Mouse (Mus musculus): Measurements from ENCODE around the gene Msh4.
"Not testable (repeated sequence)": the region's sequence is repeated elsewhere in the genome, so short reads cannot be mapped to it uniquely, and the experiment has no call there.

The Msh4 gene

GRCm38 (mm10) chr3:153910489-153910888, 4.6 kb upstream of the Msh4 start:
- DNase-seq, result no peak

- no peak for DNase-seq
Observed at GRCm38 (mm10) chr3:153908919-153909318, 3.0 kb upstream of the Msh4 start.

GRCm38 (mm10) chr3:153905251-153906135, 445 bp downstream of the Msh4 start:
- no peak for DNase-seq

DNA sequence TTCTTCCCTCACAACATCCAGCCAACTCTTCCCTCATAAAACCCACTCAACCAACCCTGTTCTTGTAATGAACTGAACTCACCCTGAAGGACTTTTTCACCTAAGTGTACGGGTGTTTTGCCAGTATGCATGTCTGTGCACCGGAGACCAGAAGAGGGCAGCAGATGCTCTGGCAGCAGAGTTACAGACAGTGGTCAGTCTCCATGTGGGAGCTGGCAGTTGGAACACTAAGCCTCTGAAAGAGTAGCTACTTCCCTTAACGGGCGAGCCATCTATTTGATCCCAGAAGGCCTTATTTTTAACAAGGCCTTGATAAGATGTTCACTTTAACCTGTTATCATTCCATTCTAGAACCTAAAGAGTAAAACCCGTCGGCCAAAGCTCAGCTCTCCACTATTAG, 1.4 kb downstream of the Msh4 start:
- peak in 1 of 2 experiments; percentile 9 for DNase-seq

GRCm38 (mm10) chr3:153902595-153902994, 3.3 kb downstream of the Msh4 start:
- no peak for DNase-seq

DNA sequence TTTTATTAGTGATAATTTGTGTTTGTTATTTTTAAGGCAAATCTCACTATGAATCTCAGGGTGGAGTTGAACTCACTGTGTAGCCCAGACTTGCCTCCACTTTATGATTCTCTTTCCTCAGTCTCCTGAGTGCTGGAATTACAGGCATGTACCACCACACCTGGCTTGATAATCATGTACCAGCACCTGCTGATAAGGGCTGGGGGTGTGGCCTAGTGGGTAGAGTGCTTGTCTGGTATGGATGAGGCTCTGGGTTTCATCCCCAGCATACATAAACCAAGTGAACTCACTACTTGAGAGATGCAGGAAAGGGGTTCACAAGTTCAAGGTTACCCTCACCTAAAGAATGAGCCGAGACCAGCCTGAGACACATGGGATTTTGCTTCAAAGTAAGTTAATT, 4.0 kb downstream of the Msh4 start:
- DNase-seq, result no peak

DNA sequence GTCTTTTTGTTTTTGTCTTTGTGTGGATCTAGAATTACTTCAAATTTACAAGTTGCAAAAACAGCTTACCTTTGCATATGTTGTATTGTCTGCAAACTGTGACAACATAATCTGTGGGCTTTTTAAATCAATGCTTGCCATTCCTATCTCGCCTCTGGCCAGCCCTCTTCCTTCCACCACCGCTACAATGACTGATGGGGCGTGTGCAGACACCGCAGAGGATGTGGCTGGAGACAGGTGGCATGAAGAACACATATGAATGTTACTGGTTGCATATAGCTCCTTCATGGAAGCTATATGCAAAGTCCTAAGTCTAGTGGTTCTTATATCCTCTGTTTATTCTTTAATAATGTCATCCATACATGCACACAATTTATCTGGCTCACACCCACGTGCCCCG, 8.7 kb downstream of the Msh4 start:
- no peak for DNase-seq

GRCm38 (mm10) chr3:153895454-153895853, 10.5 kb downstream of the Msh4 start:
- DNase-seq, result no peak

DNA sequence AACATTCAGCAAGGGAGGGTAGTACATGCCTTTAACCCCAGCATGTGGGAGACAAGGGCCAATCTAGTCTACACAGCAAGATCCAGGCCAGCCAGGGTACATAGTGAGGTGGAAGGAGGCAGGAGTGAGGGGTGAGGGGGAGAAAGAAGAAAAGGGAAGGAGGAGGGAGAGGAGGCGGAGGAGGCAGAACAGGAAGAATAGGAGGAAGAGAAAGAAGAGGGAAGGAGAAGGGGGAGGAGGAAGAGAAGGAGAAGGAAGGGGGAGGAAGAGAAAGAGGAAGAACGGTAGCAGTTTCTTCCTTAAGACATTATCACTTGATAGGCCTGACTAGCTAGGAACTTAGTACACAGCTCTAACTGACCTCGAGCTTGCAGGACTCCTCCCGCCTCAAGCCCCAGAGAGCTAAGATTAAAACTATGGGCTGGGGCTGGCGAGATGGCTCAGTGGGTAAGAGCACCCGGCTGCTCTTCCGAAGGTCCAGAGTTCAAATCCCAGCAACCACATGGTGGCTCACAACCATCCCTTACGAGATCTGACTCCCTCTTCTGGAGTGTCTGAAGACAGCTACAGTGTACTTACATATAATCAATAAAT, 16.7 kb downstream of the Msh4 start:
- no peak for DNase-seq

DNA sequence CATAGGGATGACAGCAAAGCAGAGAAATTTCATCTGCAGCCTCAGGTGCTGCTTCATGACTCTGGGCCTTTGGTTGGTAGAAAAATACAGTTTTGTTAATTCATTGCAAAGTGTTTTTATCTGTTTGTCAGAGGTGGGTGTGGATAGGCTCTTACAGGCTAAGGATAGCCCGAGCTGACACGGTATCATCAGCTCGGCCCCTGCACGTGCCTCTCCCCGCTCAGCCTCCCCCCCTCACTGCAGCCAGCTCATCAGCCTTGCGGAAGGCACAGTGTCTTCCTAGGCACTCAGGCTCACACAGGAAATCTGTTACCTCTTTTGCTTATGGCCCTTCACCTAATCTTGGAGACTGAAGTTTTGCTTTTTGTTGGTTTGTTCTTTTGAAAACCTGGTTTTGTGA, 17.8 kb downstream of the Msh4 start:
- no peak for DNase-seq

DNA sequence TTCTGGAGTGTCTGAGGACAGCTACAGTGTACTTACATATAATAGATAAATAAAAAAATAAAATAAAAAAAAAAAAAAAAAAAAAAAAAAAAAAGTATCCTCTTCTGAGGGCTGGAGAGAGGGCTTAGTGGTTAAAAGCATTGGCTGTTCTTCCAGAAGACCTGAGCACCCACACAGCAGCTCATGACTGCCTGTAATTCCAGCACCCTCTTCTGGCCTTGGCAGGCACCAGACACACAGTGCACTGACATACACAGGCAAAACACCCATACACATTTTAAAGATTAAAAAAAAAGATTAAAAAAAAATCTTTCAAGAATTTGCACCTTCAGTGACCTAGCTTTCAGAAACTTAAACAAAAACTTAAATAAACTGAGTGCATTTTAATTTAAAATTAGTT, 19.6 kb downstream of the Msh4 start:
- DNase-seq, result no peak

GRCm38 (mm10) chr3:153871396-153871795, 34.5 kb downstream of the Msh4 start:
- no peak for DNase-seq

DNA sequence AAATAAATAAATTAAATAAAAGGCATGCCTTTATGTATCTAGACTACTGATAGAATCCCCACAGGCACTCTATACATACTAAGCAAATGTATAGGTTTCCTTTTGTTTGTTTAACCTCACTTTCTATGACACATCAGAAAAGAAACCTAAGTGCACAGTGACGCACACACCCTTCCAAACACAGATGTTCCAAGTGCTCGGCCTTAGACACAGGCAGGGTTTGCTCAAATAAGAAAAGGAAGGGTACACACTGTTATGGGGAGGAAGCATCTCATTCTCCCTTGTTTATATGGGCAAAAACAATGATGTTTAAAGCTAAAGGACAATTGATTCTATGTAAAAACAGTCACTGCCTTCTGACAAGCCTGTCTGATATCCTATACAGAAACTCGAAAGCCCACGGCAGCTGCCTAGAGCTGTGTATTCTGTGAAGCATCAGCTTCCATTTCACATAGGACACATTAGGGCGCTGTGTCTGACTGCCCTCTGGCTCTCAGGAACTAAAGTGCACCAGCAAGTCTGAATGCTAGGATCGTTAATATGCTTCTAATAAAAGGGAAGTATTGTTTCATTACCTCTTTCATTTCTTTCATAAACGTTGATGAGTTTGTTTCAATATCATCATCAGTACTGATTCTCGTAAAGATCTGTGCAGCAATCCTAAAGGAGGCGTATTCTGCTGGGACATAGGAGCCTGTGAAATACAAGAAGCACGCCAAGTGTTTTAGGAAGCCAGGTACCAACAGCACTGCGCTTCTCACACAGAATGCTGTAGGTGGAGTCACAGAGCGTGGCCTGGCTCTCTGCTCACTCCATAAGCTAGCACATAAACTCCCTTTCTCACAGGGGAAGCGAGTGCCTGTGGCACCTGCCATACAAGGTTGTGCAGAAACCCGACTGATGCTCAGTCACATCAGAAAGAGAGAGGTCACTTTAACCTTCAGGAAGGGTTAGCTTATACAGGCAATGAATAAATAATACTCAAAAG, 38.5 kb downstream of the Msh4 start:
- no peak for DNase-seq

DNA sequence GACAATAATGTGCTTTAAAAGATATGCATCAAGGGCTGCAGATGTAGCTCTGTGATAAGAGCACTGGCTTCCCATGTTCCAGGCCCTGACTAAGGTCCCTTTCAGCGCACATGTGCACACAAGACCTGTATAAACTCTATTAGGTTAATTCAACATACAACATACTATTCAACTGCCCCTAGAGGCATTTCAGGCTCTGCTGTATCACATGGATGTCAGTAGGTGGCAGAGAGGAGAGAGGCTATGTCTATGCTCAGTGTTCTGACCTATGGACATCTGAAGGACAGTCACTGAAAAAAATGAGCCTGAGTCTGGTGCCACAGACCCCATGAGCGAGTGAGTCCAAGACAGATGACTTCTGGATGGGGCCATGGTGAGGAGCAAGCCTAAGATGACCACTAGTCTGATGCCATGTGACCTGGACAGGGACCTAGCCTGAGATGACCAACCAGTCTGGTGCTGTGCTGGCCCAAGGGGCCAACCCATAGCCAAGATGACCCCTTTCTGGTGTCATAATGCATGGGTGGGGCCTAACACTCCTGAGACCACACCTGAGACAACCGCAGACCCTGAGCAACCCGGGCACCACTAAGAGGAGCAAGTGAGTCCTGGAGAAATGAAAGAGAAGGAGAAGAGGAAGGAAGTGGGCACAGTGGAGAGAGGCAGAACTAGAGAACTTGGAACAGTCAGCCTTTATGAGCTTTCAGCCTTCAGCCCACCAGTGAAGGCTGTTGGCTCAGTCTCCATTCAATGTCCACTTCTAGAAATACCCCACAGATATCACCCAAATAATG, 41.1 kb downstream of the Msh4 start:
- DNase-seq, result no peak

DNA sequence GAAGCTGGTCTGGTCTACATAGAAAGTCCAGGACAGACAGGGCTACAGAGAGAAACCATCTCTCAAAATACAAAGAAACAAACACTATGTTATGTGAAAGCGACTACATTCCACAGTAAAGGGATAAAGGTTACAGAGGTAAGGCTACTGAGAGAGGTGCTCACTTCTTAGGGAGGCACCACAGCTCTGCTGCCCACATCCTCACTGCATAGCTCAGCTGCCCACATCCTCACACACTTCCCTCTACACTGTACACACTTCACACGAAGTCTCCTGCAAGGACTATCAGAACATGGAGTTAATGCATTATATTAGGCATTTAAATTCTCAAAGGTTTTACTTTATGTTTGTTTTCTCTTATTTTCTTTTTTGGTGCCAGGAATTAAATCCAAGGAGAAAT, 42.1 kb downstream of the Msh4 start:
- DNase-seq, result no peak

GRCm38 (mm10) chr3:153860392-153860791, 45.5 kb downstream of the Msh4 start:
- not testable (repeated sequence) for DNase-seq

DNA sequence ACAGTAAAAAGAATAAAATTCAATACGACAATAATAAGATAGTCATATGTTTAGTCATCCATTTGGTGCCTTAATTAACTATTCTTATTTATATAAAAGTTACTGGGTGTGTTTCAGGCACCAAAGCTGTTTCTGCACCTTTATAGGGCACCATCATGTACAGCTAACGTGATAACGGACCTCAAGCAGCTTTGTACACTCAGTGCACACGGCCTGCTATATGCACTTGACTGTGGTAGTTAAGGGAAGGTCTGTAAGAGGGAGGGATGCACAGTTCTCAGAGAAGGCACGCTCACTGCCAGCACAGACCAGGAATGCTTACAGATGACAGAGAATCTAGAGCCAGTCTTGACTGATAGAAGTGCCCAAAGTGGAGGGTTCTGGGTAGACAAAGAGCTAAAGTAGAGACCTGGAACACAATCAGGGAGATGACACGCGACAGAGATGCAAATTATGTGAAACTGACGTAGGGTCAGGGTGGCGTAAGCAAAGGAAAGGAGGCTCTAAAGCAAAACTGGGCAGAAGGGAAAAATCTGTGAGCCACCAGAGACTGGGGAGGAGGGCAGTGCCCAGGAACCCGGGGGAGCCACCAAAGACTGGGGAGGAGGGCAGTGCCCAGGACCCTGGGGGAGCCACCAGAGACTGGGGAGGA, 47.5 kb downstream of the Msh4 start:
- no peak for DNase-seq

GRCm38 (mm10) chr3:153852266-153852665, 53.7 kb downstream of the Msh4 start:
- DNase-seq, result no peak

- DNase-seq, result no peak
Observed at GRCm38 (mm10) chr3:153850759-153851158, 55.2 kb downstream of the Msh4 start.

GRCm38 (mm10) chr3:153849368-153850015, 56.4 kb downstream of the Msh4 start:
- peak; percentile 15 to 19 for DNase-seq

DNA sequence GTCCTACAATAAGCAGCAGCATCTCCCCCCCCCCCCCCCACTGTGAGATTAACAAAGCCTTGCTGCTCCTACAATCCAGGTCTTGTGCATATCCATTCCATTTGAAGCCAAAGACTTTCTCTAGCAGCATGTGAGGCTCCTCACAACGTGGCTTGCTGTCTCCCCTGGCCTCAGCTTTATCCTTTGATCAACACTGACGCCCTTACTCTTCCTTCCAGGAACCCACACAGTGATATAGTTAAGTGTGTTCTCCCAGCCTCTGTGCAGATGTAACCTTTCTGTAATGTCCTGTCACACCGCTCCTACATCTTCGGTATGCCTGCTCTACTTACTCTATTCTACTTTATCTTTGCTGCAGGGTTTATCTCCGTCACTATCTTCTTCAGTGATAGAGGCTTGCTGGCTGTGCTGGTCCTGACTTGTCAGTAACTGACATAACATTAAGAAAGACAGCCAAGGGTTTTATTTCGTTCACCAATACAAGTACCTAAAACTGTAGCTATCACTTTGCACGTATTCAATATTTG, 58.7 kb downstream of the Msh4 start:
- no peak for DNase-seq

All from B cell, adult 2 months (primary cell).